Mouse (Mus musculus) liver, embryonic 16.5 days (tissue): ENCODE results near the gene Plcl1. TPM values are rescaled to one million over a fixed set of nuclear protein-coding genes. Genes with fewer than 3 reads are reported as not detected.

Experiments used
- ATAC-seq: fragments of 200-750 bp; cut with Nextera tagmentation; 2 replicates; pipeline ENCODE4 v1.8.0; 2017; ENCODE audit warnings: low read depth, mild to moderate bottlenecking, moderate number of reproducible peaks, moderate library complexity
- H3K27ac ChIP-seq: fragments of 300-500 bp; sonication (generic); 2 replicates; pipeline ENCODE4 v1.5.1; 2014; ENCODE audit warnings: mild to moderate bottlenecking, low read length
- H3K27me3 ChIP-seq: fragments of 300-500 bp; sonication (generic); 2 replicates; pipeline ENCODE4 v1.6.1; 2014; ENCODE audit warnings: low read depth, low read length, mixed read lengths; ENCODE audit not compliant: control insufficient read depth, insufficient read depth
- H3K36me3 ChIP-seq: fragments of 300-500 bp; sonication (generic); 2 replicates; pipeline ENCODE4 v1.6.1; 2014; ENCODE audit warnings: mild to moderate bottlenecking; ENCODE audit not compliant: control insufficient read depth, insufficient read depth
- H3K4me1 ChIP-seq: fragments of 300-500 bp; sonication (generic); 2 replicates; pipeline ENCODE4 v1.6.1; 2014; ENCODE audit warnings: low read depth, low read length, mixed read lengths; ENCODE audit not compliant: control insufficient read depth
- H3K4me2 ChIP-seq: fragments of 300-500 bp; sonication (generic); 2 replicates; pipeline ENCODE4 v1.6.1; 2014; ENCODE audit warnings: low read depth, low read length, mixed read lengths
- H3K4me3 ChIP-seq: fragments of 300-500 bp; sonication (generic); 2 replicates; pipeline ENCODE4 v1.5.1; 2014; ENCODE audit warnings: low read depth, mild to moderate bottlenecking, low read length
- H3K9ac ChIP-seq: fragments of 300-500 bp; sonication (generic); 2 replicates; pipeline ENCODE4 v1.6.1; 2014; ENCODE audit warnings: low read depth, low read length
- H3K9me3 ChIP-seq: fragments of 300-500 bp; sonication (generic); replicated peaks from 2 replicates; pipeline ENCODE4 v1.6.1; 2016; ENCODE audit warnings: low read length; ENCODE audit not compliant: control insufficient read depth
- WGBS: fragments of 180-500 bp; shearing (Covaris S2); extraction: QIAGEN DNeasy Blood & Tissue Kit; methylation state at CpG from one replicate; pipeline ENCODE4 v1.1.7; 2014; ENCODE audit not compliant: insufficient replicate concordance; 5-methylcytosine and 5-hydroxymethylcytosine counted together
- polyA plus RNA-seq: library from polyadenylated mRNA; unstranded; fragments of >200 nt; fragmentation: Nextera tagmentation; extraction: Ambion mirVana; gene quantifications from 2 replicates; pipeline ENCODE4 v1.2.1, GENCODE M21; 2015

Plcl1 gene
- polyA plus RNA-seq, 1 experiment from 2014 or later, result 0.17 TPM

GRCm38 (mm10) chr1:55588090-55588489 is 182.4 kb downstream of the Plcl1 start:
- H3K36me3 ChIP-seq, result no peaks in the 10 kb centered on the region
- no peak overlapping the region for H3K27ac ChIP-seq
- 64% methylated on average over 6 of the region's 6 CpGs for WGBS
- ATAC-seq, result no peak
- no peaks in the 10 kb centered on the region for H3K4me1 ChIP-seq
- H3K9ac ChIP-seq, result no peak overlapping the region
- no peak overlapping the region for H3K4me3 ChIP-seq
- no peaks in the 10 kb centered on the region for H3K27me3 ChIP-seq
- no peaks in the 10 kb centered on the region for H3K9me3 ChIP-seq
- no peak overlapping the region for H3K4me2 ChIP-seq

DNA sequence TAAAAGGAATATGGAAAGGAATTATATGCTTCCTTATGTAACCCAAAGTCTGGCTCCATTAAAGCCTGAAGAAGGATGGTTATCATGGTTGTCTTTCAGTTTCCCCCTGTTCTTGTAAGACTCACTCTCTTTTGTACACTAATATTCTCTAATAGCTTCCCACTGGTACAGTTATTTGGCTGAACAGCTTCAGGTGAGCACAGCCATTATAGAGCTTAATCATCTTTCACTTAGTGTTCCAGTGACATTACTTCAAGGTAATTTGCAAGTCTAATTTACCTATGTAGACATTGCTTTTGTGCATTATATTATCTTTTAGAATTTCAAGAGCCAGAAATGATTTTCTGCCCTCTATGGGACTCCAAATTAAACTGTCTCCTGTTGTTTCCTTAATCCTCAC is 184.3 kb downstream of the Plcl1 start:
- H3K27me3 ChIP-seq, result no peaks in the 10 kb centered on the region
- H3K36me3 ChIP-seq, result no peaks in the 10 kb centered on the region
- H3K27ac ChIP-seq, result no peak overlapping the region
- no peaks in the 10 kb centered on the region for H3K9me3 ChIP-seq
- no peak for ATAC-seq
- H3K4me1 ChIP-seq, result no peaks in the 10 kb centered on the region
- H3K4me2 ChIP-seq, result no peak overlapping the region
- H3K4me3 ChIP-seq, result no peak overlapping the region
- no peak overlapping the region for H3K9ac ChIP-seq

GRCm38 (mm10) chr1:55600496-55600895 is 194.8 kb downstream of the Plcl1 start:
- Histone ChIP-seq H3K4me2 (no peak overlapping the region), H3K27me3 (no peaks in the 10 kb centered on the region), H3K36me3 (no peaks in the 10 kb centered on the region), H3K4me3 (no peak overlapping the region), H3K4me1 (no peaks in the 10 kb centered on the region), H3K27ac (no peak overlapping the region), H3K9me3 (no peaks in the 10 kb centered on the region), H3K9ac (no peak overlapping the region)
- ATAC-seq, result no peak
- WGBS, result 56% methylated on average over 1 of the region's 1 CpGs

- no peaks in the 10 kb centered on the region for H3K9me3 ChIP-seq
- H3K27ac ChIP-seq, result no peak overlapping the region
- no peaks in the 10 kb centered on the region for H3K27me3 ChIP-seq
- H3K4me3 ChIP-seq, result no peak overlapping the region
- H3K4me1 ChIP-seq, result no peaks in the 10 kb centered on the region
- no peak for ATAC-seq
- 59% methylated on average over 4 of the region's 4 CpGs for WGBS
- H3K4me2 ChIP-seq, result no peak overlapping the region
- H3K9ac ChIP-seq, result no peak overlapping the region
- no peaks in the 10 kb centered on the region for H3K36me3 ChIP-seq
Observed at GRCm38 (mm10) chr1:55604593-55604992, 198.9 kb downstream of the Plcl1 start.

GRCm38 (mm10) chr1:55605450-55605849 is 199.7 kb downstream of the Plcl1 start:
- no peaks in the 10 kb centered on the region for H3K9me3 ChIP-seq
- no peaks in the 10 kb centered on the region for H3K36me3 ChIP-seq
- H3K4me2 ChIP-seq, result no peak overlapping the region
- H3K27me3 ChIP-seq, result no peaks in the 10 kb centered on the region
- no peak overlapping the region for H3K4me3 ChIP-seq
- WGBS, result 69% methylated on average over 4 of the region's 4 CpGs
- no peak overlapping the region for H3K9ac ChIP-seq
- H3K27ac ChIP-seq, result no peak overlapping the region
- no peaks in the 10 kb centered on the region for H3K4me1 ChIP-seq
- ATAC-seq, result no peak

- Histone ChIP-seq H3K27me3 (no peaks in the 10 kb centered on the region), H3K9me3 (no peaks in the 10 kb centered on the region), H3K27ac (no peak overlapping the region), H3K9ac (no peak overlapping the region), H3K4me2 (no peak overlapping the region), H3K4me1 (no peaks in the 10 kb centered on the region), H3K36me3 (no peaks in the 10 kb centered on the region), H3K4me3 (no peak overlapping the region)
- no peak for ATAC-seq
- WGBS, result 77% methylated on average over 2 of the region's 2 CpGs
Observed at GRCm38 (mm10) chr1:55605956-55606355, 200.2 kb downstream of the Plcl1 start.

DNA sequence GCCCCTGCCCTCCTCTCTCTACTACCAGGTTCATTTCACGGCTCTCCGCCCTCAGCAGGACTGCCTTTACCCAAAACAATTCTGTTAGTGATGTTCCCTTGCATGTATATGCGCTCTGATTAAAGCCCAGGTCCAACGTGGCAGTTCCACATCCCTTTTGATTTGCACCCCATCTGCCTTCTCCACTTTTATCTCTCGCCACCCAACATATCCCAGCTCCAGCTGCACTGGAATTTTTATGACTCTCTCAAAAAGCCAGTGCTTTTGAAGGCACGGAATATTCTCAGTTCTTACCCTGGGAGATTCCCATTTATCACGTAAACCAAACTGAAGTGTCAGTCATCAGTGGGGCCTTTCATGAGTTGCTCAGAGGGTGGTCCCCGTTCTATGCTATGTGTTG is 200.7 kb downstream of the Plcl1 start:
- 56% methylated on average over 8 of the region's 8 CpGs for WGBS
- H3K27ac ChIP-seq, result no peak overlapping the region
- H3K9ac ChIP-seq, result no peak overlapping the region
- H3K36me3 ChIP-seq, result no peaks in the 10 kb centered on the region
- H3K4me2 ChIP-seq, result no peak overlapping the region
- H3K4me1 ChIP-seq, result no peaks in the 10 kb centered on the region
- no peaks in the 10 kb centered on the region for H3K27me3 ChIP-seq
- H3K9me3 ChIP-seq, result no peaks in the 10 kb centered on the region
- no peak overlapping the region for H3K4me3 ChIP-seq
- ATAC-seq, result no peak

GRCm38 (mm10) chr1:55612759-55613328 is 207.1 kb downstream of the Plcl1 start:
- ATAC-seq, result no peak
- WGBS, result 57% methylated on average over 6 of the region's 6 CpGs

DNA sequence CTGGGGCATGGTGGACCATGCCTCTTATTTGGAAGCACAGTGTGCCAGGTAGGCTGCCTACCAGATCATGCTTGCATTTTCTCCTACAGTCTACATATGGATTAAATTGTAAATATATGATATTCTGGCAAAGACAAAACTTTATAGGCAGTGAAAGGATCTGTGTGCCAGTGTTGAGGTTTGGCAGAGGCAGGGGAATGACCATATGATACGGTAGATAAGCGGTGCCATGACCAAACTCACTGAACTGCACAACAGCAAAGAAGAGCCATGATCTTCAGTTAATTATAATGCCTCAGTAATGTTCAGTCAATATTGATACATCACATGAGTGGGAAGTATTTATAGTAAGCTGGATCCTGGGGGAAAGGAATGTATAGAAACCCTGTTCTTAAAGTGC is 212.1 kb downstream of the Plcl1 start:
- Histone ChIP-seq H3K4me3 (no peak overlapping the region), H3K9ac (no peak overlapping the region), H3K4me1 (no peaks in the 10 kb centered on the region), H3K27me3 (no peaks in the 10 kb centered on the region), H3K27ac (no peak overlapping the region), H3K4me2 (no peak overlapping the region), H3K36me3 (no peaks in the 10 kb centered on the region), H3K9me3 (no peaks in the 10 kb centered on the region)
- 72% methylated on average over 2 of the region's 2 CpGs for WGBS
- ATAC-seq, result no peak

More at GRCm38 (mm10) chr1:55612759-55613328, 207.1 kb downstream of the Plcl1 start:
- no peaks in the 10 kb centered on the region for H3K36me3 ChIP-seq
- H3K27me3 ChIP-seq, result no peaks in the 10 kb centered on the region
- no peak overlapping the region for H3K27ac ChIP-seq
- no peak overlapping the region for H3K4me3 ChIP-seq
- H3K4me2 ChIP-seq, result no peak overlapping the region
- no peaks in the 10 kb centered on the region for H3K4me1 ChIP-seq
- H3K9ac ChIP-seq, result no peak overlapping the region
- H3K9me3 ChIP-seq, result no peaks in the 10 kb centered on the region
